Mouse (Mus musculus) forebrain, embryonic 11.5 days (tissue): ENCODE results near the gene Trmt10b. TPM values are rescaled to one million over a fixed set of nuclear protein-coding genes. Genes with fewer than 3 reads are reported as not detected.
A peak's percentile ranks its signal among the peaks of the same experiment; 100 is the strongest.

Experiments used
- ATAC-seq: fragments of 200-750 bp; cut with Nextera tagmentation; replicated peaks from 2 replicates; pipeline ENCODE4 v1.8.0; 2017; ENCODE audit warnings: moderate TSS enrichment; ENCODE audit not compliant: low FRiP score
- DNase-seq: peaks from one replicate; pipeline ENCODE4 v3.0.0-alpha.2; 2017; ENCODE audit warnings: low spot score
- H3K27ac ChIP-seq: fragments of 300-500 bp; sonication (generic); 2 replicates; pipeline ENCODE4 v1.5.1; 2014; ENCODE audit warnings: low read depth, low read length
- H3K27me3 ChIP-seq: fragments of 300-500 bp; sonication (generic); 2 replicates; pipeline ENCODE4 v1.6.1; 2014; ENCODE audit warnings: mild to moderate bottlenecking, low read length, mixed read lengths; ENCODE audit not compliant: control insufficient read depth, insufficient read depth
- H3K36me3 ChIP-seq: fragments of 300-500 bp; sonication (generic); 2 replicates; pipeline ENCODE4 v1.6.1; 2014; ENCODE audit warnings: mild to moderate bottlenecking, low read length, moderate library complexity, mixed read lengths; ENCODE audit not compliant: control insufficient read depth, insufficient read depth
- H3K4me1 ChIP-seq: fragments of 300-500 bp; sonication (generic); replicated peaks from 2 replicates; pipeline ENCODE4 v1.6.1; 2014; ENCODE audit warnings: low read length, mixed read lengths; ENCODE audit not compliant: control insufficient read depth, insufficient read depth
- H3K4me2 ChIP-seq: fragments of 300-500 bp; sonication (generic); 2 replicates; pipeline ENCODE4 v1.6.1; 2014; ENCODE audit warnings: low read depth, mild to moderate bottlenecking, low read length, moderate library complexity, mixed read lengths; ENCODE audit not compliant: severe bottlenecking
- H3K4me3 ChIP-seq: fragments of 300-500 bp; sonication (generic); 2 replicates; pipeline ENCODE4 v1.5.1; 2014; ENCODE audit warnings: low read depth, low read length
- H3K9ac ChIP-seq: fragments of 300-500 bp; sonication (generic); 2 replicates; pipeline ENCODE4 v1.6.1; 2014; ENCODE audit warnings: low read length
- H3K9me3 ChIP-seq: fragments of 300-500 bp; sonication (generic); 2 replicates; pipeline ENCODE4 v1.6.1; 2016; ENCODE audit warnings: low read length, mixed read lengths; ENCODE audit not compliant: control insufficient read depth
- WGBS: fragments of 180-500 bp; shearing (Covaris S2); extraction: QIAGEN DNeasy Blood & Tissue Kit; methylation state at CpG from one replicate; pipeline ENCODE4 v1.1.7; 2014; 5-methylcytosine and 5-hydroxymethylcytosine counted together
- polyA plus RNA-seq: library from polyadenylated mRNA; unstranded; fragments of >200 nt; fragmentation: Nextera tagmentation; extraction: Ambion mirVana; gene quantifications from 2 replicates; pipeline ENCODE4 v1.2.1, GENCODE M21; 2014

Gene Trmt10b
- polyA plus RNA-seq, 1 experiment from 2014 or later, result 15.4 TPM

- DNase-seq (peak; percentile 86), ATAC-seq (peak; percentile 79)
- WGBS, result under 1% methylated on average over 56 of the region's 56 CpGs
- peak overlapping the region; percentile 60 for H3K27ac ChIP-seq
- H3K4me2 ChIP-seq, result peak overlapping the region; percentile 69
- H3K9ac ChIP-seq, result peak overlapping the region; percentile 87
- H3K4me3 ChIP-seq, result peak overlapping the region; percentile 94
- H3K27me3 ChIP-seq, result 0 out of 2 replicates have a peak, but pooled peaks cover 2% of the 10 kb centered on the region
- H3K9me3 ChIP-seq, result no peaks in the 10 kb centered on the region; the same call in 1 of the 2 replicates
- 0 out of 2 replicates have a peak, but pooled peaks cover 1% of the 10 kb centered on the region for H3K4me1 ChIP-seq
- no peaks in the 10 kb centered on the region; the same call in 1 of the 2 replicates for H3K36me3 ChIP-seq
Measured at GRCm38 (mm10) chr4:45320159-45320816, 23.4 kb downstream of the Trmt10b start.

GRCm38 (mm10) chr4:45331139-45331538, 34.2 kb downstream of the Trmt10b start:
- DNase-seq, result no peak
- WGBS, result 88% methylated on average over 7 of the region's 7 CpGs
- H3K9me3 ChIP-seq, result no peaks in the 10 kb centered on the region
- no peaks in the 10 kb centered on the region for H3K4me1 ChIP-seq
- H3K4me3 ChIP-seq, result no peak overlapping the region
- no peak overlapping the region for H3K9ac ChIP-seq
- no peak overlapping the region for H3K27ac ChIP-seq
- no peaks in the 10 kb centered on the region for H3K36me3 ChIP-seq
- H3K27me3 ChIP-seq, result no peaks in the 10 kb centered on the region; the same call in 1 of the 2 replicates
- H3K4me2 ChIP-seq, result no peak overlapping the region
- no peak for ATAC-seq

GRCm38 (mm10) chr4:45332466-45332865, 35.5 kb downstream of the Trmt10b start:
- no peak overlapping the region for H3K4me2 ChIP-seq
- DNase-seq (no peak), ATAC-seq (no peak)
- H3K4me1 ChIP-seq, result no peaks in the 10 kb centered on the region
- H3K36me3 ChIP-seq, result no peaks in the 10 kb centered on the region
- 74% methylated on average over 3 of the region's 3 CpGs for WGBS
- H3K4me3 ChIP-seq, result no peak overlapping the region
- no peak overlapping the region for H3K9ac ChIP-seq
- H3K27ac ChIP-seq, result no peak overlapping the region
- H3K9me3 ChIP-seq, result no peaks in the 10 kb centered on the region
- H3K27me3 ChIP-seq, result no peaks in the 10 kb centered on the region; the same call in 1 of the 2 replicates

GRCm38 (mm10) chr4:45341226-45341625, 44.3 kb downstream of the Trmt10b start:
- H3K4me2 ChIP-seq, result peak overlapping the region; percentile 78
- ATAC-seq (no peak), DNase-seq (no peak)
- peaks cover 2% of the 10 kb centered on the region; the same call in 1 of the 2 replicates for H3K4me1 ChIP-seq
- peak overlapping the region; percentile 90 for H3K9ac ChIP-seq
- 66% methylated on average over 9 of the region's 9 CpGs for WGBS
- no peaks in the 10 kb centered on the region for H3K27me3 ChIP-seq
- H3K9me3 ChIP-seq, result no peaks in the 10 kb centered on the region
- no peaks in the 10 kb centered on the region; the same call in 1 of the 2 replicates for H3K36me3 ChIP-seq
- H3K27ac ChIP-seq, result 0 out of 2 replicates have a peak overlapping the region, but pooled peaks have one; percentile 71
- H3K4me3 ChIP-seq, result peak overlapping the region; percentile 93; the same call in 1 of the 2 replicates

- ATAC-seq (peak; percentile 95), DNase-seq (peak; percentile 97)
- 2% methylated on average over 42 of the region's 42 CpGs for WGBS
- Histone ChIP-seq H3K27me3 (no peaks in the 10 kb centered on the region), H3K36me3 (no peaks in the 10 kb centered on the region; the same call in 1 of the 2 replicates), H3K4me2 (peak within 1 kb of the TSS; percentile 78), H3K27ac (peak within 1 kb of the TSS; percentile 83), H3K9me3 (no peaks in the 10 kb centered on the region), H3K9ac (peak within 1 kb of the TSS; percentile 90), H3K4me1 (peaks cover 2% of the 10 kb centered on the region; the same call in 1 of the 2 replicates), H3K4me3 (peak within 1 kb of the TSS; percentile 93)
Measured at GRCm38 (mm10) chr4:45341669-45342249, 44.8 kb downstream of the Trmt10b start, which contains the start of gene Dcaf10. Dcaf10 (plus strand) TSS chr4:45342101.

GRCm38 (mm10) chr4:45342286-45343155, 45.6 kb downstream of the Trmt10b start, which contains the start of gene Exosc3:
Exosc3 (minus strand) TSS chr4:45342732.
- DNase-seq (no peak), ATAC-seq (peak; percentile 82)
- Histone ChIP-seq H3K9ac (peak within 1 kb of the TSS; percentile 90), H3K4me1 (peaks cover 2% of the 10 kb centered on the region; the same call in 1 of the 2 replicates), H3K4me3 (peak within 1 kb of the TSS; percentile 93), H3K9me3 (no peaks in the 10 kb centered on the region), H3K27me3 (no peaks in the 10 kb centered on the region), H3K36me3 (no peaks in the 10 kb centered on the region; the same call in 1 of the 2 replicates), H3K4me2 (peak within 1 kb of the TSS; percentile 78), H3K27ac (peak within 1 kb of the TSS; percentile 83)
- under 1% methylated on average over 62 of the region's 76 CpGs for WGBS

- H3K4me3 ChIP-seq, result no peak overlapping the region
- no peak for ATAC-seq
Measured at GRCm38 (mm10) chr4:45356653-45357052, 59.7 kb downstream of the Trmt10b start.

More at GRCm38 (mm10) chr4:45356653-45357052, 59.7 kb downstream of the Trmt10b start:
- Histone ChIP-seq H3K27me3 (no peaks in the 10 kb centered on the region), H3K9ac (no peak overlapping the region), H3K36me3 (no peaks in the 10 kb centered on the region), H3K27ac (no peak overlapping the region), H3K4me2 (no peak overlapping the region), H3K4me1 (no peaks in the 10 kb centered on the region), H3K9me3 (no peaks in the 10 kb centered on the region)
- WGBS, result 91% methylated on average over 3 of the region's 3 CpGs
- no peak for DNase-seq
